Mouse (Mus musculus) forebrain, embryonic 12.5 days (tissue): ENCODE results near the gene Gns. TPM values are rescaled to one million over a fixed set of nuclear protein-coding genes. Genes with fewer than 3 reads are reported as not detected.
A peak's percentile ranks its signal among the peaks of the same experiment; 100 is the strongest.

ENCODE experiments used
- ATAC-seq: fragments of 200-750 bp; cut with Nextera tagmentation; 2 replicates; pipeline ENCODE4 v1.8.0; 2017; ENCODE audit warnings: moderate TSS enrichment; ENCODE audit not compliant: low FRiP score
- H3K27ac ChIP-seq: fragments of 300-500 bp; sonication (generic); 2 replicates; pipeline ENCODE4 v1.5.1; 2016; ENCODE audit warnings: mild to moderate bottlenecking
- H3K27me3 ChIP-seq: fragments of 300-500 bp; sonication (generic); 2 replicates; pipeline ENCODE4 v1.6.1; 2016; ENCODE audit warnings: mild to moderate bottlenecking
- H3K36me3 ChIP-seq: fragments of 300-500 bp; sonication (generic); replicated peaks from 2 replicates; pipeline ENCODE4 v1.6.1; 2016; ENCODE audit warnings: mild to moderate bottlenecking
- H3K4me1 ChIP-seq: fragments of 300-500 bp; sonication (generic); 2 replicates; pipeline ENCODE4 v1.6.1; 2016
- H3K4me2 ChIP-seq: fragments of 300-500 bp; sonication (generic); 2 replicates; pipeline ENCODE4 v1.6.1; 2016; ENCODE audit warnings: mild to moderate bottlenecking, moderate library complexity
- H3K4me3 ChIP-seq: fragments of 300-500 bp; sonication (generic); replicated peaks from 2 replicates; pipeline ENCODE4 v1.5.1; 2016; ENCODE audit warnings: mild to moderate bottlenecking
- H3K9ac ChIP-seq: fragments of 300-500 bp; sonication (generic); 2 replicates; pipeline ENCODE4 v1.6.1; 2016; ENCODE audit warnings: mild to moderate bottlenecking
- H3K9me3 ChIP-seq: fragments of 300-500 bp; sonication (generic); 2 replicates; pipeline ENCODE4 v1.6.1; 2016
- WGBS: fragments of 180-500 bp; shearing (Covaris S2); methylation state at CpG from one replicate; pipeline ENCODE4 v1.1.7; 2016; 5-methylcytosine and 5-hydroxymethylcytosine counted together
- polyA plus RNA-seq: library from polyadenylated mRNA; unstranded; fragments of >200 nt; fragmentation: Nextera tagmentation; extraction: Ambion mirVana; gene quantifications from 2 replicates; pipeline ENCODE4 v1.2.1, GENCODE M21; 2016

The Gns gene
- polyA plus RNA-seq, 1 experiment from 2014 or later, result 40.1 TPM

DNA sequence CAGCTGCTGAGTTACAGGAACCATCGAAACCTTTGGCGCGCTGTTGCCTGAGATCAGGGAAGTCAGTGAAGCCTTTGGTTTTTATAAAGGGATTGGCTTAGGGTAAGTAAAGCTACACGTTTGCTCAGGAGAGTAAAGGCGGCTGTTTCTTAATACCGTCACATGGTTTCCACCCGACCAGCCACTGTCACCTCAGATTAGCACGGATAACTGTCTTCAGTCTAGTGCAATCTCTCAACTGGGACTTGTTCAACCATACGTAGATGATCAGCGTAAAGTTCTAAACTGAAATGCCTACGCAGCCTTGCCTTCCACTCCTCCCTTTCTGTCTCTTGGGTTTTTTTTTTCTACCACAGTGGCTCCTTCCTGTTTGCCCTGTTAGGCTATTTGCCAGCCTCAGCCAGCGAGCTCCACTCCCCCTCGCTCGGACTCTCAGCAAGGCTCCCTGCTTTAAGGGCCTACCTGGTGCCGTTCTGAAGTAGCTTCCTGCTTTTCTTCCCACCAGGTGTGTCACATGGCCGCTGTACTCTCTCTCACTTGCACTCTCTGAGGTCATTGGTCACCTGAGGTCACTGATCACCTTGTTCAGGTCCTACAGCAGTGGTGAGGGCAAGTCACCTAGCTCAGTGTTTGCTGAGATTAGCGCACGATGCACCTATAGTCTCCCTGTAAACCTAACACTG is 4.0 kb downstream of the Gns start:
- no peak overlapping the region for H3K4me3 ChIP-seq
- 91% methylated on average over 18 of the region's 18 CpGs for WGBS

DNA sequence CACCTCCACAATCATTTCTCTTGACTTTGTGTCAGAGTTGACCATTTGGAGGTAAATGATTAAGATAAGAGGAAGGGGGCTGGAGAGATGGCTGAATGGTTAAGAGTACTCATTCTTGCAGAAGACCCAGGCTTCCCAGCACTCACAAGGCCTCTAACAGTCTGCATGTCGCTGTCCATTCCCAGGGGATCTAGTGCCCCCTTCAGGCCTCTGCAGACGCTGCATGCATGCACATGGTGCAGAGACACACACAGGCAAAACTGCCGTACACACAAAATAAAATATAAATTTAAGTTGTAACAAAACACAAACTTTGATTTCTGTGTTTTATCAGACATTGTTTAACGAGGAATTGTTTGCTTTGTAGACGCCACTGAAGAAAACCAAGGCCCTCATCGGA is 5.9 kb downstream of the Gns start:
- Histone ChIP-seq H3K36me3 (peaks cover 29% of the 10 kb centered on the region), H3K9me3 (0 out of 2 replicates have a peak, but pooled peaks cover 3% of the 10 kb centered on the region), H3K4me1 (peaks cover 7% of the 10 kb centered on the region), H3K4me3 (no peak overlapping the region), H3K9ac (no peak overlapping the region), H3K27me3 (no peaks in the 10 kb centered on the region), H3K4me2 (no peak overlapping the region), H3K27ac (no peak overlapping the region)
- ATAC-seq, result no peak
- WGBS, result 94% methylated on average over 6 of the region's 6 CpGs

More for the DNA sequence above, 4.0 kb downstream of the Gns start:
- H3K27ac ChIP-seq, result no peak overlapping the region
- H3K27me3 ChIP-seq, result no peaks in the 10 kb centered on the region
- peaks cover 18% of the 10 kb centered on the region for H3K36me3 ChIP-seq
- no peak for ATAC-seq
- H3K9ac ChIP-seq, result no peak overlapping the region
- H3K9me3 ChIP-seq, result 0 out of 2 replicates have a peak, but pooled peaks cover 3% of the 10 kb centered on the region
- peaks cover 16% of the 10 kb centered on the region for H3K4me1 ChIP-seq
- H3K4me2 ChIP-seq, result no peak overlapping the region

DNA sequence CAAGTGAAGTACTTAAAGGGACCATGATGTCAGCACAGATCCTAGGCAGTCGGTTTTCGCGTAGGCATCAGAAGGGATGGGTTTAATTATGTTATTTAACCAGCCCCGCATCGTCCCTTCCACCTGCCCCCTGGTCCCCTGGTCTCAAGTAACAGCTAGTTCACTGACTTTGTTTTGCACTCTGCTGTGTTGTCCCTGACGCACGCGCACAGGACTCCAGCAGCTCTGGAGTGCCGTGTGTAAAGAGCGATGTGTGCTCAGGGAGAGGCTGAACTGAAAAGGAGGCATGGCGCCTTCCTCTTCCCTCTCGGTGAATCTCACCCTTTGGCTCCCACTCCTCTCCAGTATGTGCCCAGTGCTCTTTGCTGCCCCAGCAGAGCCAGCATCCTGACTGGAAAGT is 9.1 kb downstream of the Gns start:
- Histone ChIP-seq H3K9ac (no peak overlapping the region), H3K36me3 (peaks cover 59% of the 10 kb centered on the region), H3K4me3 (no peak overlapping the region), H3K27me3 (no peaks in the 10 kb centered on the region), H3K4me1 (no peaks in the 10 kb centered on the region), H3K27ac (no peak overlapping the region), H3K9me3 (0 out of 2 replicates have a peak, but pooled peaks cover 3% of the 10 kb centered on the region), H3K4me2 (no peak overlapping the region)
- WGBS, result 78% methylated on average over 12 of the region's 12 CpGs
- no peak for ATAC-seq

DNA sequence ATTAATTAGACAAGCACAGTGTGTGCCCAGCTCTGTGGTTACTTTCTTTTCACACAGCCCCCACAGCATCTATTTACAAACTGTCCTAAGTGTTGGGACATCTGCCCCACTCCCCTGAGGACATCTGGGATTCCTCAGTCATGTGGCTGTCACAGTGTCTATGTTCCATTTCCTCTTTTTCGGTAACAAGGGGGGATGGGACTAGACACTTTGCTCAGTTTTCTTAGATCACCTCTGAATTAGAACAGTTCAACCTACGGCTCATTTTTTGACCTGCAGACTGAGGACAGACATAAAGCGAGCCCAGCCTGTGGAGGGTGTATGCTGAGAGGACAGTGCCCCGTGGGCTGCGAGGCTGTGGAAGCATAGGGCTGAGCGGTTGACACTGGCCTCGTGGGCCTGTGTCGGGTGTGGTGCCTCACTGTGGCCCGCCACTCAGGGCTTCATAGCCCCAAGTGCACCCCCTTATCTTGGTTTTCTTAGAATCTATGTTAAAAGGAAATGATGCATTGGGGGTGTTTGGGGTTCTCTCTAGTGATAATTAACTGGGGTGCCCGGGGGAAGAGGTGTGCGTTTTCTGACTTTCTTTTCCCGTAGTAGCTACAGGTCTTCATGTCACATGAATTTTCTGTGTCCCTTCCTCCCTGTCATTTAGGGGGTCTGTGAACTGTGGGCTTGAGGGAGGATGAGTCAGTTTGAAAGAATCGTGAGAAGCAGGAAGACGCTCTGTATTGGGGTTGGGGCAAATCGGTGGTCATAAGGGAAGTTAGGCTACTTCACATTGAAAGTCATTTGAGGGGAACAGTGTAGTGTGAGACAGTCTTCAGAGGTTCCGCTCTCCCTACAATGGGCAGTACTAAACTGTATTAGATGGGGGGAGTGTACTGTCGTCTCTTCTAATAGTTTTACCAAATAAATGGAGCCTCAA is 10.1 kb downstream of the Gns start:
- 0 out of 2 replicates have a peak, but pooled peaks cover 3% of the 10 kb centered on the region for H3K9me3 ChIP-seq
- 93% methylated on average over 17 of the region's 17 CpGs for WGBS
- H3K4me1 ChIP-seq, result no peaks in the 10 kb centered on the region
- H3K36me3 ChIP-seq, result peaks cover 67% of the 10 kb centered on the region
- H3K4me2 ChIP-seq, result no peak overlapping the region
- H3K27ac ChIP-seq, result no peak overlapping the region
- ATAC-seq, result no peak
- H3K27me3 ChIP-seq, result no peaks in the 10 kb centered on the region
- no peak overlapping the region for H3K4me3 ChIP-seq
- no peak overlapping the region for H3K9ac ChIP-seq

DNA sequence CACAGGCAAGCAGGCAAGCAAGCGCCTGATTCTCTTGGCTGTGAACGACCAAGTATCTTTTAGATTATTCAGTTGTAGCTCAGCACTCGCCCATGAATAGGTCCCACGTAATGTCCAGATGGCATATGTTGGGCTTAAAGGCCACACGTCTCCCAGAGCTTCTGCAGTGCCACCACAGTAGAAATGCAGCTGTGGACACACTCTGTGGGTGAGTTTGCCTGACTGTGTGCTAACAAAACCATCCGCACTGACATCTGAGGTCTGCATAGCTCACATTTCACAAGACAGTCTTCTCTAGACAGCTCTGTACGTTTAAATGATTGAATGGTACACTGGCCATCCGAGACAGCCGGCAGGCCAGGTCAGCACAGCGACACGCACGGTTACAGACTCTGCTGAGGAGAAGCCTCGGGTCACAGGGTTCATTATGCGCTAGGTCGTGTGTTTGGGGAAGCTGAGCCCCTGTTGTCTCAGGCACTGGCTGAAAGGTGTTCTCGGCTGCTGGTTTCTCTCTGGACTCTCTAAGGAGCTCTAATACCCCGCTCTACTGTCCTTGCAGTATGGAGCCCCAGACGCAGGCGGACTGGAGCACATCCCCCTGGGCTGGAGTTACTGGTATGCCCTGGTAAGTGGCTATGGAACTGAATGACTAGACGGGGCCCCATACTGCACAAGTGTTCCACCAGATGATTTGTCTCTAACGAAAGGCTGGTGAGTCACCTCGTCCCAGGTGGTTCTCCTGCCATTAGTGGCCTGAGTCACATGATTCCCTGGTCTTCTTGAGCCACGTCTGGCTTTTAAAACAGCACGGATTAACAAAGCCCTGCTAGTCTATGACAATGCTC is 11.0 kb downstream of the Gns start:
- H3K9ac ChIP-seq, result no peak overlapping the region
- no peak for ATAC-seq
- H3K36me3 ChIP-seq, result peaks cover 70% of the 10 kb centered on the region
- H3K9me3 ChIP-seq, result no peaks in the 10 kb centered on the region
- no peak overlapping the region for H3K4me2 ChIP-seq
- H3K4me1 ChIP-seq, result no peaks in the 10 kb centered on the region
- no peak overlapping the region for H3K4me3 ChIP-seq
- no peak overlapping the region for H3K27ac ChIP-seq
- no peaks in the 10 kb centered on the region for H3K27me3 ChIP-seq
- WGBS, result 83% methylated on average over 24 of the region's 24 CpGs

DNA sequence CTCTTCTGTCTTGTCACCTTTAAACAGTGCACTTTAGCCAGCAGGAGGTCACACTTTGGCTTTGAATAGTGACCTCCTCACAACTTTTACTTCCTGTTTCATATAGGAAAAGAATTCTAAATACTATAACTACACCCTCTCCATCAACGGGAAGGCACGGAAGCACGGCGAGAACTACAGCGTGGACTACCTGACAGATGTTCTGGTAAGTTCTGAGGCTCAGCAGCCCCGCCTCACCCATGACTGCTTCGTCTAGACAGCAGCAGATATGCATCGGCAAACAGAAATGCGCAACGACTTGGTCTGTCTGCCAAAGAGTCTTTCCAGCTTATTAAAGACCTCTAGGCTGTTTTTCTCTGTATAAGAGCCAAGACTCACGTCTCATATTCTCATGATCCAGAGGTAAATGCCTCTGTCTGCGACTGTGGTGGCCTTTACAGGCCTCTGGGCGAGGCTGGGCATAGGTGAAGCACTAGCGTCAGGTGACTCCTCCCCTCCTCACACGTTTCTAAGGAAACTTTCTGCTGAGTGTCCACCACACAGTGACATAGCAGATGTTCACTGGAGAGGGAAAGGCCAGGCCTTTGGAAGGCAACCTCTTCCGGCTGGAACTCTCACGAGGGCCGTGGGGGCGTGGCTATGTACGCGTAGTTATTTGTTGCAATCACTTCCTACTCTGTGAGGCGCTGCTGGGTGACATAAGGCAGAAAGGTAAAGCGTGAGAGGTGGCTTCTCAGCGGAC is 11.8 kb downstream of the Gns start:
- Histone ChIP-seq H3K9ac (no peak overlapping the region), H3K27me3 (no peaks in the 10 kb centered on the region), H3K4me2 (no peak overlapping the region), H3K36me3 (peaks cover 76% of the 10 kb centered on the region), H3K4me3 (no peak overlapping the region), H3K4me1 (no peaks in the 10 kb centered on the region), H3K9me3 (no peaks in the 10 kb centered on the region), H3K27ac (no peak overlapping the region)
- WGBS, result 95% methylated on average over 24 of the region's 24 CpGs
- ATAC-seq, result no peak

DNA sequence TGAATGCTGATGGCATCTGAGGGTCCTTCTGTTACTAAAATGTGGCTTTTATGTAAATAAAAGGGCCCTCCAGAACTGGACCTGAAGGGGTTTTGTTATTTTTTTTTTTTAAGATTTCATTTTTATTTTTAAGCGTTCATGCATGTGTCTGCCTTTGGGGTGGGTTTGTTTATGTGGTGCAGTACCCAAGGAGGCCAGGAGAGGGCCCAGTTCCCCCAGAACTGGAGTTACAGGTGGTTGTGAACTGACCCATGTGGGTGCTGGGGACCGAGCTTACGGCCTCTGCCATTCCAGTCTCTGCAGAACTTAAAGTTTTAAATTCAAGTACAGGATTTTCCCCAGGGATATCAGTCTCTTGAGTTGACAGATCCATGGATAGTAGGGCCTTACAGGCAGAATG is 14.5 kb downstream of the Gns start:
- Histone ChIP-seq H3K9ac (no peak overlapping the region), H3K36me3 (peaks cover 84% of the 10 kb centered on the region), H3K4me3 (no peak overlapping the region), H3K27me3 (no peaks in the 10 kb centered on the region), H3K4me2 (no peak overlapping the region), H3K9me3 (no peaks in the 10 kb centered on the region), H3K27ac (no peak overlapping the region), H3K4me1 (no peaks in the 10 kb centered on the region)
- no peak for ATAC-seq
- 96% methylated on average over 3 of the region's 3 CpGs for WGBS

DNA sequence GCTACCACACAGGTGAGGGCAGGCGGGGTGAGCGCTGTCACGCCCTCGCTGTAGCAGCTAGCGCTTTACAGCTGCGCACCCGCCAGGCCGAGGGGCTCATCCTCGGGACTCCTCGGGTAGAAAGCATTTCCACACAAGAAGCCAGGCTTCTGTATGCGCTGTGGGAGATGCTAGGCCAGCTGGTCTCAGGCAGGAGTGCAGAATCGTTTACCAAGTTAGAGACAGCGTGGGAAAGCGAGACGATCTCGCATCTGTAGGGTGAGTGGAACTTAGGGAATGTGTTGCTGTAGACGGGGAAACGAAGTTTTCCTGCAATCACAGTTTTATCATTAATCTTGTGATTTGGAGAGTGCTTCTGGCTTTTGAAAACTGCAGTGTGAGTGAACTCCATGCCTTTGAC is 16.4 kb downstream of the Gns start:
- Histone ChIP-seq H3K9me3 (no peaks in the 10 kb centered on the region), H3K4me2 (no peak overlapping the region)
- no peak for ATAC-seq

DNA sequence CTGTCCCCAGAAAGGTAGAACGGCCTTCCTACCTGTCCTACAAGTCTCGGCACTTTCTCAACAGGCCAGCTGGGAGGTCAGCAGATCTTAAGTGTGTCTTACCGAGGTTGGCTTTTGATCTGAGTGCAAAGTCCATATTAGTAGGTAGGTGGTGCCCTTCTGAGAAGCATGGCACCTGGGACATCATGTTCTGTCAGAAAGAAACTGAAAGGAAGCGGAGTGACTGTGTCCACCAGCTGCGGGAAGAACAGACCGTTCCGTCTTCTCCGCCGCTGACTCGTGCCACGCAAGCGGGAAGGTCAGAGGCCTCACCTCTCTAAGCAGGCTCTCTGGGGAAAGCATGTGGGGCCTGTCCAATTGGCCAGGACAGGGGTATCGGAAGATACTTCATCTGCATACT is 19.8 kb downstream of the Gns start:
- Histone ChIP-seq H3K36me3 (peaks cover 78% of the 10 kb centered on the region), H3K9me3 (no peaks in the 10 kb centered on the region), H3K9ac (no peak overlapping the region), H3K4me2 (no peak overlapping the region), H3K27me3 (no peaks in the 10 kb centered on the region), H3K4me1 (no peaks in the 10 kb centered on the region), H3K4me3 (no peak overlapping the region), H3K27ac (no peak overlapping the region)
- WGBS, result 93% methylated on average over 13 of the region's 13 CpGs
- no peak for ATAC-seq

More for the DNA sequence above, 16.4 kb downstream of the Gns start:
- H3K9ac ChIP-seq, result no peak overlapping the region
- no peaks in the 10 kb centered on the region for H3K27me3 ChIP-seq
- no peak overlapping the region for H3K4me3 ChIP-seq
- H3K27ac ChIP-seq, result no peak overlapping the region
- WGBS, result 96% methylated on average over 18 of the region's 18 CpGs
- H3K4me1 ChIP-seq, result no peaks in the 10 kb centered on the region
- H3K36me3 ChIP-seq, result peaks cover 85% of the 10 kb centered on the region

DNA sequence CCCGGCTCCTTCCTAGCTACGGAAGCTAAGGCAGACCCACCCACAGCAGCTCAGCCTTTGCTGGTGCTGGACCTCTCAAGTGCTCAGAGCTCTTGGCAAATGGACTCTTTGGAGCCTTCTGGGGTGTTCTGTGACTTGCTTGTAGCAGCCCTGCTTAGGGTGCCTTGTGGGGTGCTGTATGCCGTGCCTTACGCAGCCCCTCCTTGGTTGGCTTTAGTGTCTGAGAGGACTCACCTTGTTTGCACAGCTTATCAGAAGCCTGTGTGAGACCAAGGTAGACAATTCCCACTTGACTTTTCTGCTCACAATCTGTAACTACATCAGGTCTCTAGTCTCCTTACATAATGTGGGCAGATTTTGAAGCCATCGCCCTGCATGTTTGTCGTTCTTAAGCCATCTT is 20.8 kb downstream of the Gns start:
- Histone ChIP-seq H3K4me1 (no peaks in the 10 kb centered on the region), H3K27ac (0 out of 2 replicates have a peak overlapping the region, but pooled peaks have one; percentile 13), H3K9ac (no peak overlapping the region), H3K4me3 (no peak overlapping the region), H3K36me3 (peaks cover 80% of the 10 kb centered on the region), H3K9me3 (no peaks in the 10 kb centered on the region), H3K27me3 (no peaks in the 10 kb centered on the region), H3K4me2 (no peak overlapping the region)
- 97% methylated on average over 6 of the region's 6 CpGs for WGBS
- ATAC-seq, result no peak

DNA sequence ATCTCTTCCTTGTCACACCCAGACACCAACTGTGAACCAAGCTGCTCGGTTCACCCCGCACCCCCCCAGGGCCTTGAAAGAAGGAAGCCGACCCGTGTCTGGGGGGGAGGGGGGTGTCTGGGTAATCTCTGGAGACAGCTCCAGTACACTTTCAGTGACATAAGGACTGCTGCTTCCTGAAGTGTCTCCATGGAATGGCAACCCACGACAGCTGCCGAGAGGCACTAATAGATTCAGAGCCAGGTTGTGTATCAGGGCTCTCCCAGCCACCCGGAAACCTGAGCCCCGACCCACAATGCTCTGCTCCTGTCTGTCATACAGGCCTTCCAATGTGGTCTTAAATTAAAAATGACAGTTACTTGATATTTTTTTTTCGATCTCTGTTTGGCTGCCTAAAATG is 21.5 kb downstream of the Gns start:
- no peak overlapping the region for H3K4me3 ChIP-seq
- no peak overlapping the region for H3K9ac ChIP-seq
- no peak overlapping the region for H3K4me2 ChIP-seq
- no peaks in the 10 kb centered on the region for H3K9me3 ChIP-seq
- whole genome bisulfite sequencing, result 77% methylated on average over 9 of the region's 9 CpGs
- H3K36me3 ChIP-seq, result peaks cover 80% of the 10 kb centered on the region
- ATAC-seq, result no peak
- 0 out of 2 replicates have a peak overlapping the region, but pooled peaks have one; percentile 13 for H3K27ac ChIP-seq
- no peaks in the 10 kb centered on the region for H3K27me3 ChIP-seq
- H3K4me1 ChIP-seq, result no peaks in the 10 kb centered on the region
